Mouse (Mus musculus) intestine, embryonic 14.5 days (tissue): ENCODE data around the gene Rpl12. TPM values are rescaled to one million over a fixed set of nuclear protein-coding genes. Genes with fewer than 3 reads are reported as not detected.

Experiments used
- ATAC-seq: fragments of 200-750 bp; cut with Nextera tagmentation; replicated peaks from 2 replicates; pipeline ENCODE4 v1.8.0; 2017; ENCODE audit warnings: low read depth, moderate number of reproducible peaks, moderate TSS enrichment, moderate library complexity; ENCODE audit not compliant: low FRiP score, low TSS enrichment
- DNase-seq: peaks from one replicate; pipeline ENCODE4 v3.0.0-alpha.2; 2018; ENCODE audit warnings: low spot score
- H3K27ac ChIP-seq: fragments of 300-500 bp; sonication (generic); 2 replicates; pipeline ENCODE4 v1.5.1; 2014; ENCODE audit warnings: low read depth, mild to moderate bottlenecking, control low read depth
- H3K27me3 ChIP-seq: fragments of 300-500 bp; sonication (generic); replicated peaks from 2 replicates; pipeline ENCODE4 v1.6.1; 2014; ENCODE audit warnings: low read length, control low read depth; ENCODE audit not compliant: control insufficient read depth, insufficient read depth
- H3K36me3 ChIP-seq: fragments of 300-500 bp; sonication (generic); 2 replicates; pipeline ENCODE4 v1.6.1; 2014; ENCODE audit warnings: low read length, control low read depth; ENCODE audit not compliant: control insufficient read depth, insufficient read depth
- H3K4me1 ChIP-seq: fragments of 300-500 bp; sonication (generic); replicated peaks from 2 replicates; pipeline ENCODE4 v1.6.1; 2014; ENCODE audit warnings: low read length, control low read depth, mixed read lengths; ENCODE audit not compliant: control insufficient read depth, insufficient read depth
- H3K4me2 ChIP-seq: fragments of 300-500 bp; sonication (generic); 2 replicates; pipeline ENCODE4 v1.6.1; 2014; ENCODE audit warnings: low read length
- H3K4me3 ChIP-seq: fragments of 300-500 bp; sonication (generic); 2 replicates; pipeline ENCODE4 v1.5.1; 2014; ENCODE audit warnings: low read depth, low read length, control low read depth, mixed read lengths
- H3K9ac ChIP-seq: fragments of 300-500 bp; sonication (generic); 2 replicates; pipeline ENCODE4 v1.6.1; 2014; ENCODE audit warnings: mild to moderate bottlenecking, low read length
- H3K9me3 ChIP-seq: fragments of 300-500 bp; sonication (generic); 2 replicates; pipeline ENCODE4 v1.6.1; 2016; ENCODE audit warnings: low read length, control low read depth; ENCODE audit not compliant: control insufficient read depth
- WGBS: fragments of 180-500 bp; shearing (Covaris S2); extraction: QIAGEN DNeasy Blood & Tissue Kit; methylation state at CpG from one replicate; pipeline ENCODE4 v1.1.7; 2014; 5-methylcytosine and 5-hydroxymethylcytosine counted together
- polyA plus RNA-seq: library from polyadenylated mRNA; unstranded; fragments of >200 nt; fragmentation: Nextera tagmentation; extraction: Ambion mirVana; gene quantifications from 2 replicates; pipeline ENCODE4 v1.2.1, GENCODE M21; 2014

Gene Rpl12
- polyA plus RNA-seq, 1 experiment from 2014 or later, result 272 TPM

DNA sequence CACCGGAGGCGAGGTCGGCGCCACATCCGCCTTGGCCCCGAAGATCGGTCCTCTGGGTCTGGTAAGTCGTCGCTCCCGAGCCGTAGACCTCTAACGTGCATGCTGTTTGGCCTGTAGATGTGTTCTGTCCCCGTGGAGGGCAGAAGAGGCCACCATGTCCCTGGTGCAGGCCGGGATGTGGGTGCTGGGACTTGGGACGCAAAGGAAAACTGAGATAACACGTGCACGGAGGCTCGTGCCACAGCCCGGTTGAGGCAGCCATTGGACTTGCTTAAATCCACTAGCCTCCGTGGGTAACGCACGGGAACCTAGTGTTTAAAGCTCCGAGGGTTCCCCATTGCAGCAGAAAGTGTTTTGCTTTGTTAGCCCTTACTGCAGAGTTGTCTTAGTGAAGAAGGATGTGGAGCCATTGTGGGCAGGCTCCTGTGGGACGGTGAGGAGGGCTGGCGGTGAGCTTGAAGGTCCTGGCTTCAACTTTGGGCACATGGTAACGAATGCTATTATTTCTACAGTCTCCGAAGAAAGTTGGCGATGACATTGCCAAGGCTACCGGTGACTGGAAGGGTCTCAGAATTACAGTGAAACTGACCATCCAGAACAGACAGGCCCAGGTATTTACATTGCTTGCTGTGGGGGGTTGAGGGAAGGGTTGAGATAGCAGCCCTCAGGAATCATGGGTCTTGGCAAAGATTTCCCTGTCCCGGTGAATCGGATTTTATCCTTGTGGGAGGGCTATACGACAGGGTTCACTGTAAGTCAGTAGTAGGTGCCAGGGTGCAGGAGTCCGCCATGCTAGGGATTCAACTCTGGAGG, 909 bp downstream of the Rpl12 start:
- H3K4me1 ChIP-seq, result peaks cover 31% of the 10 kb centered on the region

DNA sequence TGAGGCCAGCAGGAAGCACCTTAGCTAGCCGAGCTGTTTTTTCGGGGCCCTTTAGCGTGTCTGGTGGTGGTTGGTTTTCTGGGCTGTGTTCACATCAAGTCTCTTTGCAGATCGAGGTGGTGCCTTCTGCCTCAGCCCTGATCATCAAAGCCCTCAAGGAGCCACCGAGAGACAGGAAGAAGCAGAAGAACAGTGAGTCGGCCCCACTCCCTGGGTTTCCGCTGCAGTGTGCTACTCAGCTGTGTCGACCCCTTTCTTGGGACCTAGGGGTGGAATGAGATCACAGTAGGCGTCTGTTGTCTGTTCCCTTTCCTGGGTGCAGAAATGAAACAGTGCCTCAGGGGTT, 1.5 kb downstream of the Rpl12 start:
- ATAC-seq, result no peak
- Histone ChIP-seq H3K9me3 (no peaks in the 10 kb centered on the region), H3K9ac (peak overlapping the region; percentile 99), H3K36me3 (peaks cover 26% of the 10 kb centered on the region), H3K4me2 (peak overlapping the region; percentile 71), H3K27me3 (no peaks in the 10 kb centered on the region), H3K4me3 (peak overlapping the region; percentile 95), H3K27ac (peak overlapping the region; percentile 90), H3K4me1 (peaks cover 37% of the 10 kb centered on the region)
- WGBS, result 7% methylated on average over 9 of the region's 9 CpGs
- no peak for DNase-seq

More for the DNA sequence above, 909 bp downstream of the Rpl12 start:
- no peaks in the 10 kb centered on the region for H3K27me3 ChIP-seq
- peak overlapping the region; percentile 95 for H3K4me3 ChIP-seq
- peak overlapping the region; percentile 90 for H3K27ac ChIP-seq
- H3K9me3 ChIP-seq, result no peaks in the 10 kb centered on the region
- peak overlapping the region; percentile 71 for H3K4me2 ChIP-seq
- WGBS, result under 1% methylated on average over 33 of the region's 33 CpGs
- H3K36me3 ChIP-seq, result peaks cover 27% of the 10 kb centered on the region
- peak overlapping the region; percentile 99 for H3K9ac ChIP-seq
- ATAC-seq (no peak), DNase-seq (no peak)

- Histone ChIP-seq H3K4me3 (peak overlapping the region; percentile 95), H3K27me3 (no peaks in the 10 kb centered on the region), H3K4me2 (peak overlapping the region; percentile 71), H3K9ac (peak overlapping the region; percentile 99), H3K4me1 (peaks cover 39% of the 10 kb centered on the region), H3K36me3 (peaks cover 26% of the 10 kb centered on the region), H3K27ac (0 out of 2 replicates have a peak overlapping the region, but pooled peaks have one; percentile 90), H3K9me3 (no peaks in the 10 kb centered on the region)
- ATAC-seq (no peak), DNase-seq (no peak)
- WGBS, result 59% methylated on average over 4 of the region's 4 CpGs
Observed at GRCm38 (mm10) chr2:32963544-32963943, 2.2 kb downstream of the Rpl12 start.

GRCm38 (mm10) chr2:32963981-32964380, 2.6 kb downstream of the Rpl12 start:
- 76% methylated on average over 1 of the region's 1 CpGs for WGBS
- Histone ChIP-seq H3K4me1 (peaks cover 39% of the 10 kb centered on the region), H3K36me3 (peaks cover 26% of the 10 kb centered on the region), H3K9ac (peak overlapping the region; percentile 99; the same call in 1 of the 2 replicates), H3K9me3 (no peaks in the 10 kb centered on the region), H3K4me3 (peak overlapping the region; percentile 95; the same call in 1 of the 2 replicates), H3K27me3 (no peaks in the 10 kb centered on the region), H3K4me2 (peak overlapping the region; percentile 71), H3K27ac (no peak overlapping the region)
- ATAC-seq (no peak), DNase-seq (no peak)

DNA sequence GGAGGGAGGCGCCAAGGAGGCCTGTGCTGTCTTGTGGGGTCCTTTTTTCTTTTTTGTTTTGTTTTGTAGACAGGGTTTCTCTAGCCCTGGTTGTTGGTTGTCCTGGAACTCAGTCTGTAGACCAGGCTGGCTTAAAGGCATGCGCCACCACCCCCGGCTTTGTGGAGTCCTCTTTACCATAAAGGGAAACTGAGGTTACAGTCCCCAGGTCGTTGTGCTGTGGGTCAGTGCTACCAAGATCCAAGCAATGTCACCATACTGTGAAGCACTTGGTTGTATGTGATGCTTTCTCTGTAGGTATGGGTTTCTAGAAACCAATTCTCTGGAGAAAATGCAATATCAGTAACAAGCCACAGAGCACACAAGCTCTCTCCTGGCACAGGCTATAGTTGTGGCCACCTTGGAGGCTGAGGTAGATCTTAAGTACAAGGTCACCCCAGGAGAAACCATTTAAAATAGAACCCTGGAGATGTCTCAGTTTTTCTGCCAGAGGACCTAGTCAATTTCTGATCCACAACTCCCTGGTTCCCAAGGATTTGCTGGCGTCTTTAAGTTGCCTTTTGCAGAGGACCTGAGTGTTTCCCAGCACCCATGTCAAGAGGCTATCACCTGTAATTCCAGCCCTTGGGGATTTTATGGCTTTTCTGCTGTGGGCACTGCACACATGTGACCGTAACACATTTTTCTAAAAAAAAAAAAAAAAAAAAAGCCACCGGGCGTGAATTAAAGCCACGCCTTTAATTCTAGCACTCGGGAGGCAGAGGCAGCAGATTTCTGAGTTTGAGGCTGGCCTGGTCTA, 3.5 kb downstream of the Rpl12 start:
- H3K27me3 ChIP-seq, result no peaks in the 10 kb centered on the region
- 0 out of 2 replicates have a peak overlapping the region, but pooled peaks have one; percentile 16 for H3K4me2 ChIP-seq
- H3K9me3 ChIP-seq, result no peaks in the 10 kb centered on the region
- peaks cover 39% of the 10 kb centered on the region for H3K4me1 ChIP-seq
- ATAC-seq, result no peak
- H3K9ac ChIP-seq, result no peak overlapping the region
- DNase-seq, result no peak
- peaks cover 26% of the 10 kb centered on the region for H3K36me3 ChIP-seq
- H3K27ac ChIP-seq, result no peak overlapping the region
- 35% methylated on average over 10 of the region's 10 CpGs for WGBS
- H3K4me3 ChIP-seq, result no peak overlapping the region

DNA sequence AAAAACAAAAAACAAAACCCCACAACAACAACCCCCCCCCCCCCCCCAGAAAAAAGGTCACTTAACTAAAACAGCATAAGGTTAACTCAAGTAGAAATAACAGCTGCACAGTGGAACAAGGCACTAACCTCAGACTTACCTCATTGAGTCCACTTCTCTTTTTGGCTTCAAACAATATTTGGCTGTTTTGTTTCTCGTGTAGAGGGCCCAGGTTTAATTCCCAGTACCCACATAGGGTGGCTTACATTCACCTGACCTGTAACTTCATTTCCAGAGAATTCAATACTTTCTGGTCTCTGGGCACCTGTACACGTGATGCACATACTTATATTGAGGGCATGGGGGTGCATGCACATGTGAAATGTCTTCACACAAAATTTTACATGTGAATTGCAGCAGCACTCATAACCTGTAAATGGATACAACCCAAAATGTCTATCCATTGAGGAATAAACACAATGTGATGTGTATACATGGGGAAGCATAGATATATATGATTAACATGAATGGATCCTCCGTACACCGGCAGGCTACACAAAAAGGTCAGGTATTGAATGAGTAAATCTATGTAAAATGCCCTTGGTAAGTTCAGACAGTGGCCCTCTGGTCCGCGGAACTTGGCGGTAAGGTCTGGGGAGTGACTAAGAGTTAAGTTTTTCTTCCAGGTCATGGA, 4.3 kb downstream of the Rpl12 start:
- Histone ChIP-seq H3K9me3 (no peaks in the 10 kb centered on the region), H3K36me3 (peaks cover 26% of the 10 kb centered on the region), H3K4me2 (peak overlapping the region; percentile 74), H3K4me1 (peaks cover 38% of the 10 kb centered on the region), H3K27ac (no peak overlapping the region), H3K4me3 (no peak overlapping the region), H3K27me3 (no peaks in the 10 kb centered on the region), H3K9ac (peak overlapping the region; percentile 79)
- DNase-seq, result no peak
- 17% methylated on average over 7 of the region's 7 CpGs for WGBS
- no peak for ATAC-seq

GRCm38 (mm10) chr2:32966184-32966688, 4.9 kb downstream of the Rpl12 start:
- peak overlapping the region; percentile 79 for H3K9ac ChIP-seq
- ATAC-seq, result peak; percentile 0; the same call in 1 of the 2 replicates
- H3K9me3 ChIP-seq, result no peaks in the 10 kb centered on the region
- peaks cover 35% of the 10 kb centered on the region for H3K4me1 ChIP-seq
- H3K4me2 ChIP-seq, result peak overlapping the region; percentile 74
- H3K27me3 ChIP-seq, result no peaks in the 10 kb centered on the region
- H3K4me3 ChIP-seq, result peak overlapping the region; percentile 67
- H3K27ac ChIP-seq, result peak overlapping the region; percentile 97
- H3K36me3 ChIP-seq, result peaks cover 26% of the 10 kb centered on the region
- no peak for DNase-seq
- WGBS, result 11% methylated on average over 13 of the region's 13 CpGs
